Mouse (Mus musculus): ENCODE results near the gene 4921530L21Rik.

Gene 4921530L21Rik

DNA sequence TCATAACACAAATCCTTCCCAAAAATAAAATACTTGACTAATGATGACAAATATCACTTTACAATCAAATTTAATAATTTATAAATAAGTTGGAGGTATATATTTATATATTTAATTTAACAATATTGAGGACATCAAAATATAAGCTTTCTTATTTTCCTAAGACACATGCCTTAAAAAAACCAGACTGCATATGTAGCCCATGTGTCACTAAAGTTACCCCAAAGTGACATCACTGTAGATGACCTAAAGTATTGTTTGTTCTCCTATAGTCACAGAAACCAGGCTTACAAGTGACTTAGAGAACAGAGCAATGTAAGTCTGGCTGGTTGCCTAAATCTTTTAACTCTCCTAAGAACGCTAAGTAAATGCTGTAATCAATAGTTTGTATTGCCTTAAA lies at the start of gene 4921530L21Rik:
Gene 4921530L21Rik (plus strand): TSS at position 301 of the 400 bp plus-strand sequence.
- DNase-seq (ENCODE audit: low spot score), result no peak

DNA sequence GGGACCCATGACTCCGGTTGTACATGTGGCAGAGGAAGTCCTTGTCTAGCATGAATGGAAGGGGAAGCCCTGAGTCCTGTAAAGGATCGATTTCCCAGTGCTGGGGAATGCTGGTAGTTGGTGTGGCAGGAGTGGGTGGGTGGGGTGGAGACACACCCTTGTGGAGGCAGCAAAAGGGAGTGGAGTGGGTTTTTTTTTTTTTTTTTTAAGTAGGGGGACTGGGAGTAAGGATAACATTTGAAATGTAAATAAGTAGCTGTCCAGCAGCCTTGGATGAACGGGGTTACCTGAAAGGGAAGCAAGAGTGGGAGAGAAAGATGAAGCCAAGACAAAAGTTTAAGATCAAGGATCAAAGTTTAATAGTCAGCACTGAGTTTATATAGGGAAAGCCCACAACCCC lies 47.2 kb upstream of the 4921530L21Rik start:
- no peak for DNase-seq (ENCODE audit: low spot score)

DNA sequence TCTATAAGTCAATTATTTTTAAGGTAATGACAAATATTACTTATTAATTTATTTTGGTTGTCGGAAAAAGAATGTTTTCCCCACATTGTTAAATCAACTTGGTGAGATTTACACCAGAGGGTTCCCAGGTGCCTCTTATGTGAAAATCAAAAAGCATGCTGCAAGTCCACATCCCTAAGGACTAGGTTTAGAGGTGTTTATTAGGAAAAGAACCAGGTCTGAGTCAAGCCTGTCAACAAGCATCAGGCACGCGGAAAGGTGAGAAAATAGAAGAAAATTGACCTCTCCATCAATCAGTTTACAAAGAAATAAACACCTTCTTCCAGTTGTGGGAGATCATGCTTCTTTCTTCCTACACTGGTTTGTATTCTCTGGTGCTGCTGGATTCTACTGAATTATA lies 18.1 kb upstream of the 4921530L21Rik start:
- DNase-seq (ENCODE audit: low spot score), result no peak

DNA sequence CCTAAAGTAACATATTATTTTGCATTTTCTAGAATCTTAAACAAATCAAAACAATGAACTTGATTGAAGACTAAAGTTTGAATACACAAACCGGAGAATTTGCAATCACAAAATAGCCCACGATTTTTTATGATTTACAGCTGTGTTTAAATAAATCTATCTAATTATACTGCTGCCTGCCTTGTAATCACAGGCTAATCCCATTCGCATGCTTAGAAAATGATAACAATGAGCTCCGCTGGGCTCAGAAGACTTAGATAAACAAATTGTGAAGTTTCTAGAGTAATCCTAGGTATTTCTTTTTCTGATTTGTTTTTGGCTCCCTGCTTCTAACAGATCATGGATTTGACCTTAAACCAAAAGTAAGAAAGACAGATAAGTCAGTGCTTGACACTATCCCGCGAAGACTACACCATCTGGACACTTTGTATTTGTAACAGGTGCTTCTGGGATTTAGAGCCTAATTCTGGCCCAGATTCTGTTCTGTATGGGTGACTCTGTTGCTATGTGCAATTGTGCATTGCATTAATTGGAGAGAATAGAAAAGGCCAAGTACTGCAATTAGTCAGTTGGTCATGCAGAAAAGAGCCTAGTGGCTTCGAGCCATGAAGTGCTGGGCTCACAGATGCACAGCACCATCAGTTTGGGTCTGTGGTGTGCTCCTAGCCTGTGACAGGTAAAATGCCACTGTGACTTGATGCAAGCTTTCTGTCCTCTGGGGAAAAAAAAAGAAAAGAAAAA lies 15.2 kb upstream of the 4921530L21Rik start:
- DNase-seq (ENCODE audit: low spot score), result no peak

DNA sequence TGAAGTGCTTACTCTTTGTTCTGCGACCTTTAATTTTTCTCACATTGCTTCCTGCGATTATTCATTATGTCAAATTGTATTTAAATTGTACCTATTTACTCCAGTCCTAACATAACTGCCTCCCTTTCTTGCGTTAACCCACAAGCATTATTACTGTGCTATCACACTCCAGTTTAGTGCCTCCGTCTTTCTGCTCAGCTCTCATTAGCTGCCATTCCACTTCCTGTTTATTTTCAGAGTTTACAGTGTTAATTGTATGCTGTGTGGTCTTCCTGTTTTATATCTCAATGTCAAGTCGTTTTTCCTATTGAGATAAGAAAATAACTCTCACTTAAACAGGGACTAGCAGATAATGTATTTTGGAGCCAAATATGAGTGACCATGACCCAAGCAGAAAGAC lies 9.0 kb upstream of the 4921530L21Rik start:
- DNase-seq (ENCODE audit: low spot score), result no peak

DNA sequence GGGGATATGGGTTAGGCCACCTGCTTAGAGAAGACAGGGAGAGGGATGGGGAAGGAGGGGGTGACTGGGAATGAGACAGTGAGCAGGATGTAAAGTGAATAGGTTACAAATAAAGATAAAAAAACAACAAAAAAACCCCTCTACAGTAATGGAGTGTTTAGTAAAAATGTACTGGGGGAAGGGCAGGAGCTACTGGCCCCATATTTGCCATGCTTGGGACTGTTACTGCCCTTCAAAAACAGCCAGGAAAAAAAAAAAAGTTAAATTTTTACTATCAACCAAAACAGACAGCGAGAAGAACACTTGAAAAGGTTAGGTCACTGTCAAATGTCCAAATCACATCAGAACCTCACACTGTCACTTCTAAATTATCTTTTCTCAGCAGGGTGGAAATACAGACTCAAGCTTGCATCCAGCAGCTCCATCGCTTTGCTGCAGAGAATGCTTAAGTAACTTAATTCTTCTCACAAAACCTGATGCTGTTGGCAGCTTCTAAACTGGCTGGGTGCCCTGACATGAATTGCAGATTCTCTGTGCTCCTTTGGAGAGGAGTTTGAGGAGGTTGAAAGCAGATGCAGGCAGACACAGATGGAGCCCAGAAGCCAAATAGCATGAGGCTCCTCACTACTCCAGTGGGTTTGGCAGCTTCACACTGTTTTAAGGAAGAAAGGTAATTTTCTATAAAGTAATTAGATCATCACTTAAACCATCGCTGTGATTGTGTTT lies 4.1 kb upstream of the 4921530L21Rik start:
- no peak for DNase-seq (ENCODE audit: low spot score)

DNA sequence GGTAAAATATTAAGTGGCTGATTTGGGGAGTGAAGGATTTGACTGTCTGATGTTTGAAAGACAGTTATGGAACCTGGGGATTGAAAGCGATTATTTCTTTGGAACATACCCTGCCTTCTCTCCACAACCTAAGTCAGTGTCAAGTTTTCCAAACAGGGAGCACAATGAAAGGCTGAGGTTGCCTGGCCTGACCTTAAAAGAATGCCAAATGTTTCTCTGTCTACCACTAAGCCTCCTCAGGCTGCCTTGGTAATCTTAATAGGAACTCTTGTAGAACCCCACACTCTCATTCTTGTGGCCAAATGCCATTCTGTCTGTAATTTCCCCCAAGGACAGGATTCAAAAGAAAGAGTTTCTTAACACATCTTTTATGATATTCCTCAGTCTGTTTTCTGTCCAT lies 3.5 kb upstream of the 4921530L21Rik start:
- no peak for DNase-seq (ENCODE audit: low spot score)

DNA sequence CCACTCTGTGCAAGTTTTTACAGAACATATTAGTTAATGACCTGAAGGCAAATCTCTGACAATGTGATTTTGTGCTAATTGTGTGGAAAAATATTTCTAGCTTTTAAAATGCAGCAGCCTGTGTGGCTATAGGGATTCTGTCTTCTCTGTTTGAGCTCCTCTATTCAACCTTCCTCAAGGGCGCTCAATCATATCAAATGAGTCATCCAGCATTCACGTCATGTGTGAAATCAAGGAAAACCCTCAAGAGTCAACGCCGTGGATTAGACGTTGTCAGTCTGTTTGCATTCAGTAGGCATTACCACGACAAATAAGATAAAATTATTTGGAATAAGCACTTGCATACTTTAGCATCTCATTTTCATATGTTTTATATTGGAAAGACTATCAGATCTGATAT lies 18.4 kb downstream of the 4921530L21Rik start:
- DNase-seq (ENCODE audit: low spot score), result no peak

DNA sequence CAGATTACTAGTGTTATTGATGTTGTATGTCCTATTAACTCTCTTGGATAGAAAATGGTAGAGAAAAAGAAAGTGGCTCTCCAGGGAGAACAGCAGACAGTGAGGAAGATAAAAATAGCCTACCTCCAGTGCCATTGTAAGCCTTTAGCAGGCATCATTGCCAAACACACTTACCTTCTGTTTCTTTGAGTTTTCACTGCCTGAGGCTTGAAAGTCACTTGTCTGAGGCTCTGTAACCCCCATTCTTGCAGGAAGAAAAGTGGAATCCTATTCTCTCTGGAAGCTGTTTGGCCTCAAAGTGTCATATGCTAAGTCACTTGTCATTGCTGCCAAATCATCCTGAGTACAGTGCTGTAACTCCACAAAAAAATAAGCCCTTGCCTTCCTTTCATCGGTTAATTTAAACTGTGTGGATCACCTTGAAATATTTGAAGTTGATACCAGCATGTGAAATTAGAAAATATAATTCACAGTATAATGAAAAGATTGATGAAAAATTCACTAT lies 23.6 kb downstream of the 4921530L21Rik start:
- DNase-seq (ENCODE audit: low spot score), result no peak

DNA sequence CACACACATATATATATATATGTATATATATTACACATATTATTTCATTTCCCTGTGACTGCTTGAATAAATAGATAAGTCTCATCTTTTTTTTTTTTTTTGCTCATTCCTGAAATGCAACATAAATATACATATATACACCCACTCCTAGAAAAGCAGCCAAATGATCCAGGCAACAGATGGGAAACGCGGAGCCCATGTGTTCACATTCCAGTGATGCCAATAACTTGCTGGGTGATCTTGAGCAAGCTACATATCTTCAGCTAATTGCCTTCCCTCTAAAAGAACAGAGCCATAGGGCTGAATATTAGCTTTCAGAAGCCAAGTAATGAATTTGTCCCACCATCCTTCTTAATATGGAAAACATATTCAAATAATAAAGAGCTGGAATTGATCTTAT lies 32.2 kb downstream of the 4921530L21Rik start:
- DNase-seq (ENCODE audit: low spot score), result no peak

DNA sequence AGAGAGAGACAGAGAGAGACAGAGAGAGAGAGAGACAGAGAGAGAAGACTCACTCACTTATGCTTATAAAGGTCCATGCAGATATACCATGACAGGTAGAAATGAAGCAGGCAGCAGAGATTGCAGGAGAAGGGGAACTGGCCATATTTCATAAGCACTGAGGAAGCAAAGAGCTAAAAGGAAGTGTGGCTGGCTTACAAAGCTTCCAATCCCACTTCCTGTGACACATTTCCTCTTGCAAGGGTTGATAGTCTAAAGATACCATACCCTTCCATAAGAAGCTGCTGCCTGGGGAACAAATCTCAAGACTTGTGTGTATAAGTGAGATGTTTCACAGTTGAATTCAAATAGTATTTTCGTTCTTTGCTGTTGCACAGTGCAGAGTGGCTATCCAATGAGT lies 45.7 kb downstream of the 4921530L21Rik start:
- DNase-seq (ENCODE audit: low spot score), result no peak

DNA sequence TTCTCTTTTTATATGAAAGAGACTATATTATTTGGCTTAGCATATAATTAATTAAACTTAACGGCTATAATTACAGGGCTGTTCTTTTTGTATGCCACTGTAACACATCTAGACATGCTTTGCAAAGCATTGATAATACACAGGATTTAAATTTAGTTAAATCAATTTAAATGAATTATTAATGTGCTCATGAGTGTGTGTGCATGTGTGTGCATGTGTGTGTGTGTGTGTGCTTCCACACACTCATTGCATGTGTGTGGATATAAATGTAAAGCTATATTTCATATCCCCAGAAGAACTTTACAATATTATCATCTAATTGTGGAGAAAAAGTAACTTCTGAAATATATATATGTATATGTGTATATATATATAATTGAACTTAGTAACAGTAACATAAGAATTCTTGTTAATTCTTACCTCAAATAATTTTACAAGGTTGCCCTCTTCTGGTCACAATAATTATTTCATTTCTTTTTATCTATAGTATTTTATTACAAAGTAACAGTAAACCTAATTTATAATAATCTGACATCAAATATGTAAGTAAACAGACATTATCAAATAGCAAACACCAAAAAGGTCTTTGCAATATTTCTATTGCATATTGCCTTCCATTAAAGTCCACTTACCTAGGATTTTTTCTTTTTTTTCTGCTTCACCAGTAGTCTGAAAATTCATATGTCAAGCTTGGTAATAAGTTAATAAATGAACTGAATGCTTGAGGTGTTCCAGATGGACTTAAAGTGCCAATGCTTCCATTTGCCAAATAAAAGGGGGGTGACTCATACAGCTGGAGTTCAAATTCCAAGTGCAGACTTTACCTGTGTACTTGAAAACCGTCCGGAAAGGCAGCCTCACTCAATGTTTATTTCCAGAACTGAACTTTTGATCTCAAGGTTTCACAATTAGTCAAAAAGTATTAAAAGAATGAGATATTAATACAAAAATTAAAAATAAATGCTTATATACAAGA lies 47.0 kb downstream of the 4921530L21Rik start:
- DNase-seq (ENCODE audit: low spot score), result no peak

Data from adipocyte (in vitro differentiated cells).